Comparison of ENCODE assay signal across 8 mouse cellular contexts in genomic region chr3:88220842-88221241, GRCm38 (mm10). TPM values are rescaled to one million over a fixed set of nuclear protein-coding genes. Genes with fewer than 3 reads are reported as not detected.
A peak's percentile ranks its signal among the peaks of the same experiment; 100 is the strongest.
DNase-seq lines count a peak whose midpoint lies in the region; ATAC-seq and TF ChIP-seq lines count a peak whose summit lies in the region.

No protein-coding gene starts in this region.

- no peak overlapping the region for H3K4me2 ChIP-seq in embryonic facial prominence, embryonic 14.5 days (ENCODE audit: low read depth, low read length)
- H3K4me2 ChIP-seq in hindbrain, embryonic 14.5 days (replicated peaks): peak overlapping the region; percentile 94
- no peak overlapping the region for H3K4me2 ChIP-seq in liver, embryonic 14.5 days (ENCODE audit: low read depth)
- H3K4me2 ChIP-seq in neural tube, embryonic 12.5 days (replicated peaks): peak overlapping the region; percentile 81

- TF ChIP-seq CTCF in liver, embryonic 14.5 days (IDR thresholded peaks at IDR 0.05; ENCODE audit: low read depth): peak; percentile 53

- H3K4me3 ChIP-seq in embryonic facial prominence, embryonic 14.5 days (ENCODE audit: low read depth, low read length): no peak overlapping the region
- H3K4me3 ChIP-seq in hindbrain, embryonic 14.5 days (replicated peaks; ENCODE audit: low read length): peak overlapping the region; percentile 68; the same call in 1 of the 2 replicates
- H3K4me3 ChIP-seq in liver, embryonic 14.5 days (ENCODE audit: insufficient read depth in 1 of 2, low read depth in 2 of 2, low read length in 2 of 2): no peak overlapping the region
- H3K4me3 ChIP-seq in neural tube, embryonic 12.5 days: no peak overlapping the region

- no peak overlapping the region for H3K27ac ChIP-seq in embryonic facial prominence, embryonic 14.5 days (replicated peaks; ENCODE audit: low read depth, low read length)
- H3K27ac ChIP-seq in hindbrain, embryonic 14.5 days: peak overlapping the region; percentile 93
- no peak overlapping the region for H3K27ac ChIP-seq in liver, embryonic 14.5 days
- H3K27ac ChIP-seq in neural tube, embryonic 12.5 days: peak overlapping the region; percentile 86

- no peaks in the 10 kb centered on the region for H3K4me1 ChIP-seq in embryonic facial prominence, embryonic 14.5 days (ENCODE audit: control insufficient read depth, insufficient read depth, low read length)
- peaks cover 65% of the 10 kb centered on the region for H3K4me1 ChIP-seq in hindbrain, embryonic 14.5 days (replicated peaks; ENCODE audit: control insufficient read depth, insufficient read depth, low read length)
- H3K4me1 ChIP-seq in liver, embryonic 14.5 days (replicated peaks; ENCODE audit: control insufficient read depth in 2 of 2, insufficient read depth in 2 of 2, low read length in 1 of 2): no peaks in the 10 kb centered on the region
- H3K4me1 ChIP-seq in neural tube, embryonic 12.5 days: peaks cover 67% of the 10 kb centered on the region

- H3K9ac ChIP-seq in embryonic facial prominence, embryonic 14.5 days (ENCODE audit: low read depth, low read length): no peak overlapping the region
- peak overlapping the region; percentile 63 for H3K9ac ChIP-seq in hindbrain, embryonic 14.5 days
- H3K9ac ChIP-seq in liver, embryonic 14.5 days (replicated peaks): no peak overlapping the region
- H3K9ac ChIP-seq in neural tube, embryonic 12.5 days: peak overlapping the region; percentile 99

- WGBS in embryonic facial prominence, embryonic 14.5 days: 0% methylated on average over 6 of the region's 6 CpGs
- 5% methylated on average over 6 of the region's 6 CpGs for WGBS in hindbrain, embryonic 14.5 days
- WGBS in liver, embryonic 14.5 days (ENCODE audit: insufficient replicate concordance): under 1% methylated on average over 6 of the region's 6 CpGs
- WGBS in neural tube, embryonic 12.5 days: 6% methylated on average over 6 of the region's 6 CpGs

- no peak for ATAC-seq in embryonic facial prominence, embryonic 14.5 days (ENCODE audit: low read depth)
- ATAC-seq in hindbrain, embryonic 14.5 days (ENCODE audit: low FRiP score): no peak
- no peak for ATAC-seq in liver, embryonic 14.5 days (ENCODE audit: insufficient read depth)
- no peak for ATAC-seq in neural tube, embryonic 12.5 days (ENCODE audit: low FRiP score, low read depth)

- DNase-seq in 416B (ENCODE audit: low read depth) (peak; percentile 68), NIH3T3 (ENCODE audit: low read depth) (peak; percentile 97)
- DNase-seq in embryonic facial prominence, embryonic 14.5 days (ENCODE audit: low spot score): peak; percentile 89
- no peak for DNase-seq in hindbrain, embryonic 14.5 days (ENCODE audit: low spot score)
- peak; percentile 44 to 50 (median 45) for DNase-seq in liver, embryonic 14.5 days (ENCODE audit: low read depth in 3 of 3, low spot score in 3 of 3)
- DNase-seq in yolk sac, embryonic 10.5 days (ENCODE audit: low spot score): peak; percentile 78
- no peak for DNase-seq in right cerebral cortex, adult 2 months (ENCODE audit: low spot score in 2 of 2)

- no peaks in the 10 kb centered on the region for H3K9me3 ChIP-seq in embryonic facial prominence, embryonic 14.5 days (ENCODE audit: control insufficient read depth, low read length)
- H3K9me3 ChIP-seq in hindbrain, embryonic 14.5 days (ENCODE audit: control insufficient read depth, low read length): no peaks in the 10 kb centered on the region
- H3K9me3 ChIP-seq in liver, embryonic 14.5 days (ENCODE audit: control insufficient read depth, low read length): no peaks in the 10 kb centered on the region
- no peaks in the 10 kb centered on the region for H3K9me3 ChIP-seq in neural tube, embryonic 12.5 days

- no peak for TF ChIP-seq EP300 in liver, embryonic 14.5 days (IDR thresholded peaks at IDR 0.05; ENCODE audit: low read depth)

- no peaks in the 10 kb centered on the region for H3K36me3 ChIP-seq in embryonic facial prominence, embryonic 14.5 days (ENCODE audit: control insufficient read depth, insufficient read depth, low read length)
- H3K36me3 ChIP-seq in hindbrain, embryonic 14.5 days (replicated peaks; ENCODE audit: control insufficient read depth, insufficient read depth): peaks cover 59% of the 10 kb centered on the region
- H3K36me3 ChIP-seq in liver, embryonic 14.5 days (replicated peaks; ENCODE audit: control insufficient read depth, insufficient read depth, low read depth): no peaks in the 10 kb centered on the region
- peaks cover 50% of the 10 kb centered on the region for H3K36me3 ChIP-seq in neural tube, embryonic 12.5 days

- peaks cover 67% of the 10 kb centered on the region for H3K27me3 ChIP-seq in embryonic facial prominence, embryonic 14.5 days (replicated peaks; ENCODE audit: control insufficient read depth, insufficient read depth, low read length)
- H3K27me3 ChIP-seq in hindbrain, embryonic 14.5 days (ENCODE audit: control insufficient read depth, insufficient read depth, low read length): 0 out of 2 replicates have a peak, but pooled peaks cover 3% of the 10 kb centered on the region
- H3K27me3 ChIP-seq in liver, embryonic 14.5 days (ENCODE audit: control insufficient read depth, insufficient read depth, low read length): peaks cover 49% of the 10 kb centered on the region
- H3K27me3 ChIP-seq in neural tube, embryonic 12.5 days (replicated peaks): peaks cover 37% of the 10 kb centered on the region

RNA-seq across cellular contexts. Expression of gene Rhbg, which starts 33.7 kb away (rescaled TPM):
- 4.1 and 7.6 TPM in 2 replicates for polyA plus RNA-seq in embryonic facial prominence, embryonic 14.5 days (2014; fragmentation: Nextera tagmentation; extraction: Ambion mirVana)
- polyA plus RNA-seq in hindbrain, embryonic 14.5 days (2014; fragmentation: Nextera tagmentation; extraction: Ambion mirVana): 0.48 and 0.76 TPM in 2 replicates
- polyA plus RNA-seq in liver, embryonic 14.5 days (2012; rRNA removed): 5.6 and 7.8 TPM in 2 replicates
- polyA plus RNA-seq in liver, embryonic 14.5 days (2014; fragmentation: Nextera tagmentation; extraction: Ambion mirVana): 7.6 and 8.0 TPM in 2 replicates
- polyA plus RNA-seq in neural tube, embryonic 12.5 days (2016; fragmentation: Nextera tagmentation; extraction: Ambion mirVana): 0.32 and 0.79 TPM in 2 replicates

Comparison
In these comparisons a context has a peak if more than half of its experiments do, and no peak if none do; other contexts are left out.
1. DNase-seq: peak in 416B (single experiment), NIH3T3 (single experiment), embryonic facial prominence, embryonic 14.5 days (single experiment), liver, embryonic 14.5 days (3 of 3) and yolk sac, embryonic 10.5 days (single experiment); none in hindbrain, embryonic 14.5 days (single experiment) and right cerebral cortex, adult 2 months (0 of 2).
2. H3K27ac ChIP-seq: peak in hindbrain, embryonic 14.5 days (single experiment) and neural tube, embryonic 12.5 days (single experiment); none in embryonic facial prominence, embryonic 14.5 days (single experiment) and liver, embryonic 14.5 days (single experiment).
3. H3K4me2 ChIP-seq: peak in hindbrain, embryonic 14.5 days (single experiment) and neural tube, embryonic 12.5 days (single experiment); none in embryonic facial prominence, embryonic 14.5 days (single experiment) and liver, embryonic 14.5 days (single experiment).
4. H3K9ac ChIP-seq: peak in hindbrain, embryonic 14.5 days (single experiment) and neural tube, embryonic 12.5 days (single experiment); none in embryonic facial prominence, embryonic 14.5 days (single experiment) and liver, embryonic 14.5 days (single experiment).